Mouse (Mus musculus): Measurements from ENCODE around the gene Wwox.

DNA sequence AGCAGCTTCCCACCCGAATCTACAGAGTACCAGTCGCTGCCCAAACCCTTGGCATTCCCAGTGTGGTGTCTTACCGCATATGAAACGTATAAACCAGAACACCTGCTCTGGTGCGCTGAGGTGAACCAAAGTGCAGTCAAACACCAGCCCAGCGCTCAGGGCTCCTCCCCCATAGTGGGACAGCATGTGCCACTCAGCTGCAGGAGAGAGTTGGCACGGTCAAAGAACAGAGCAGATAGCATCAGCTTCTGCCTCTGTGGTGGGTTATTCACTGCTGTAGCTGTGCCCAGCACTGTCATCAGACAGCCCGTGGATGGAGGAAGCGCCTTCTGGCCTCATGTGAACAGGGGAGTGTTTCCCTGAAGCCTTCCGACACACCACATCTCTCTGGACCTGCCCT lies 400.5 kb downstream of the Wwox start:
- TF ChIP-seq CTCF (IDR thresholded peaks at IDR 0.05; ENCODE audit: extremely low read depth, insufficient read depth, low read length) = no peak
- no peak for TF ChIP-seq POLR2A (IDR thresholded peaks at IDR 0.05; ENCODE audit: extremely low read depth, insufficient read depth, low read length)
